Mouse (Mus musculus): Measurements from ENCODE around the gene Ccdc142. TPM values are rescaled to one million over a fixed set of nuclear protein-coding genes. Genes with fewer than 3 reads are reported as not detected.

Gene Ccdc142
- polyA plus RNA-seq, 1 experiment from 2014 or later: 3.0 TPM

GRCm38 (mm10) chr6:83111510-83112136, 10.2 kb downstream of the Ccdc142 start:
- H3K9ac ChIP-seq: no peak overlapping the region
- no peak for ATAC-seq (ENCODE audit: low FRiP score)
- WGBS: 92% methylated on average over 4 of the region's 4 CpGs
- H3K4me1 ChIP-seq (replicated peaks): peaks cover 47% of the 10 kb centered on the region
- no peak overlapping the region for H3K27ac ChIP-seq
- no peak overlapping the region for H3K4me2 ChIP-seq
- H3K27me3 ChIP-seq: no peaks in the 10 kb centered on the region
- H3K36me3 ChIP-seq: peaks cover 13% of the 10 kb centered on the region
- no peak overlapping the region for H3K4me3 ChIP-seq
- no peaks in the 10 kb centered on the region for H3K9me3 ChIP-seq

- H3K4me2 ChIP-seq: peak within 1 kb of the TSS; percentile 99
- H3K27me3 ChIP-seq: no peaks in the 10 kb centered on the region
- ATAC-seq (ENCODE audit: low FRiP score): peak; percentile 89
- H3K9ac ChIP-seq: peak within 1 kb of the TSS; percentile 94
- 2% methylated on average over 48 of the region's 58 CpGs for WGBS
- peaks cover 55% of the 10 kb centered on the region for H3K4me1 ChIP-seq (replicated peaks)
- H3K9me3 ChIP-seq: no peaks in the 10 kb centered on the region
- H3K4me3 ChIP-seq: peak within 1 kb of the TSS; percentile 88
- peak within 1 kb of the TSS; percentile 89 for H3K27ac ChIP-seq
- H3K36me3 ChIP-seq: peaks cover 33% of the 10 kb centered on the region
Observed at GRCm38 (mm10) chr6:83115011-83115671, 13.7 kb downstream of the Ccdc142 start, which contains the start of gene Mogs. Gene Mogs (plus strand): TSS chr6:83115496.

- Histone ChIP-seq H3K9ac (peak overlapping the region; percentile 94), H3K36me3 (peaks cover 30% of the 10 kb centered on the region), H3K4me3 (peak overlapping the region; percentile 88), H3K4me2 (peak overlapping the region; percentile 99), H3K9me3 (no peaks in the 10 kb centered on the region), H3K27ac (peak overlapping the region; percentile 89), H3K27me3 (no peaks in the 10 kb centered on the region), H3K4me1 (replicated peaks) (peaks cover 56% of the 10 kb centered on the region)
- ATAC-seq (ENCODE audit: low FRiP score): peak; percentile 63
- 1% methylated on average over 36 of the region's 48 CpGs for WGBS
Observed at GRCm38 (mm10) chr6:83115682-83116372, 14.4 kb downstream of the Ccdc142 start.

DNA sequence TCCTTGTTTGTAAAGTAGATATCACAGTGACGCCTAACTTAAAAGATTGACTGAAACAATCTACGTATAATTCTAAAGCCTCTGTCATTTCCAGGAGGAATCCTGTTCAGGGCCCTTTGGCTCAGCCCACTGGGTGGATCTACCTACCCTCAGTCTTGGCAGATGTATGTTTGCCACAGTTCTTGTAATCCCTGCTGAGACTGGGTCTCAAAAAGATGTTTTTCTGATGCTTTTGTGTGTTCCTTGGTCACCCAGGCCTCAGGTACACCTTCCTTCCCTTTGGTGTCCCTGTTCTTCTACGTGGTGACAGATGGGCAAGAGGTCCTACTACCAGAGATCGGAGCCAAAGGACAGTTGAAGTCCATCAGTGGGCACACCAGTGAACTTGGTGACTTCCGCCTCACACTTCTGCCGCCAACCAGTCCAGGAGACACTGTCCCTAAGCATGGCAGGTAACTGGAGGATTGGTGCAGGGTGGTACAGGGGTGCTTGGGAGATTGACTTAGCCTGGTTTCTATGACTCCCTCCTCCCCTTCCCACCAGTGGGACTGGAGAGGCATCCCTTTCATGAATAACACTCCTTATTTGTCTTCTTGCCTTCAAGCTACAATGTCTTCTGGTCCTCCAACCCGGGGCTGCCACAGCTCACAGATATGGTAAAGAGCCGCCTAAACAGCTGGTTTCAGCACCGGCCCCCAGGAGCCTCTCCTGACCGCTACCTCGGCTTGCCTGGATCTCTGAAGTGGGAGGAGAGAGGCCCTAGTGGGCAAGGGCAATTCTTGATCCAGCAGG, 15.2 kb downstream of the Ccdc142 start:
- Histone ChIP-seq H3K9ac (peak overlapping the region; percentile 94), H3K36me3 (peaks cover 29% of the 10 kb centered on the region), H3K9me3 (no peaks in the 10 kb centered on the region), H3K4me1 (replicated peaks) (peaks cover 56% of the 10 kb centered on the region), H3K27ac (peak overlapping the region; percentile 89), H3K4me3 (peak overlapping the region; percentile 88), H3K27me3 (no peaks in the 10 kb centered on the region), H3K4me2 (peak overlapping the region; percentile 99)
- ATAC-seq (ENCODE audit: low FRiP score): no peak
- 83% methylated on average over 11 of the region's 11 CpGs for WGBS

- WGBS: 89% methylated on average over 4 of the region's 4 CpGs
- Histone ChIP-seq H3K4me2 (peak overlapping the region; percentile 99), H3K36me3 (peaks cover 29% of the 10 kb centered on the region), H3K4me3 (peak overlapping the region; percentile 88; the same call in 1 of the 2 replicates), H3K9me3 (no peaks in the 10 kb centered on the region), H3K27me3 (no peaks in the 10 kb centered on the region), H3K4me1 (replicated peaks) (peaks cover 61% of the 10 kb centered on the region), H3K27ac (no peak overlapping the region; the same call in 1 of the 2 replicates), H3K9ac (peak overlapping the region; percentile 94)
- no peak for ATAC-seq (ENCODE audit: low FRiP score)
Observed at GRCm38 (mm10) chr6:83117165-83117438, 15.7 kb downstream of the Ccdc142 start.

DNA sequence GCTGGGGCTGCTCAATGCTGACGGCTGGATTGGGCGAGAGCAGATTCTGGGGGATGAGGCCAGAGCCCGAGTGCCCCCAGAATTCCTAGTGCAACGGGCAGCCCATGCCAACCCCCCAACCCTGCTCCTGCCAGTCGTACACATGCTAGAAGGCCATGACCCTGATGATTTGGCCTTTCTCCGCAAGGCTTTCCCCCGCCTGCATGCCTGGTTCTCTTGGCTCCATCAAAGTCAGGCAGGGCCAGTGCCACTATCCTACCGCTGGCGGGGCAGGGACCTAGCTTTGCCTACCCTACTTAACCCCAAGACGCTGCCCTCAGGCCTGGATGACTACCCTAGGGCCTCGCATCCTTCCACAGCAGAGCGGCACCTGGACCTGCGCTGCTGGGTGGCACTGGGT, 16.2 kb downstream of the Ccdc142 start:
- Histone ChIP-seq H3K27me3 (no peaks in the 10 kb centered on the region), H3K36me3 (peaks cover 29% of the 10 kb centered on the region), H3K9ac (peak overlapping the region; percentile 94), H3K4me2 (no peak overlapping the region), H3K9me3 (no peaks in the 10 kb centered on the region), H3K4me3 (peak overlapping the region; percentile 88; the same call in 1 of the 2 replicates), H3K27ac (no peak overlapping the region), H3K4me1 (replicated peaks) (peaks cover 66% of the 10 kb centered on the region)
- 93% methylated on average over 13 of the region's 13 CpGs for WGBS
- ATAC-seq (ENCODE audit: low FRiP score): no peak

DNA sequence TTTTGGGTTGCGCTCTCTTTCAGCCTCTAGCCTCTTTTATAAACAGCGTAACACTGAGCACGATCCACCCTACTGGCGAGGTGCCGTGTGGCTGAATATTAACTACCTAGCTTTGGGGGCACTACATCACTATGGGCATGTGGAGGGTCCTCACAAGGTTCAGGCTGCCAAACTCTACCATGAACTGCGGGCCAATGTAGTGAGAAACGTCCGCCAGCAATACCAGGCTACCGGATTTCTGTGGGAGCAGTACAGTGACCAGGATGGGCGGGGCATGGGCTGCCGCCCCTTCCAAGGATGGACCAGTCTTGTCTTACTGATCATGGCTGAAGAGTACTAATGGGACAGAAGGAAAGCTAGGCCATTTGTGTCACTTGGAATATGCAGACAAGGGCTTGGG, 17.0 kb downstream of the Ccdc142 start:
- Histone ChIP-seq H3K4me1 (replicated peaks) (peaks cover 74% of the 10 kb centered on the region), H3K9me3 (no peaks in the 10 kb centered on the region), H3K36me3 (peaks cover 29% of the 10 kb centered on the region), H3K27ac (no peak overlapping the region), H3K27me3 (no peaks in the 10 kb centered on the region), H3K9ac (no peak overlapping the region), H3K4me2 (no peak overlapping the region), H3K4me3 (no peak overlapping the region)
- ATAC-seq (ENCODE audit: low FRiP score): no peak
- 82% methylated on average over 11 of the region's 11 CpGs for WGBS

GRCm38 (mm10) chr6:83118825-83119733, 17.7 kb downstream of the Ccdc142 start:
- H3K4me3 ChIP-seq: peak overlapping the region; percentile 77; the same call in 1 of the 2 replicates
- no peaks in the 10 kb centered on the region for H3K9me3 ChIP-seq
- peak overlapping the region; percentile 94; the same call in 1 of the 2 replicates for H3K9ac ChIP-seq
- H3K27ac ChIP-seq: peak overlapping the region; percentile 99; the same call in 1 of the 2 replicates
- peaks cover 29% of the 10 kb centered on the region for H3K36me3 ChIP-seq
- no peaks in the 10 kb centered on the region for H3K27me3 ChIP-seq
- H3K4me2 ChIP-seq: peak overlapping the region; percentile 90
- peaks cover 81% of the 10 kb centered on the region for H3K4me1 ChIP-seq (replicated peaks)
- no peak for ATAC-seq (ENCODE audit: low FRiP score)
- 84% methylated on average over 14 of the region's 14 CpGs for WGBS

DNA sequence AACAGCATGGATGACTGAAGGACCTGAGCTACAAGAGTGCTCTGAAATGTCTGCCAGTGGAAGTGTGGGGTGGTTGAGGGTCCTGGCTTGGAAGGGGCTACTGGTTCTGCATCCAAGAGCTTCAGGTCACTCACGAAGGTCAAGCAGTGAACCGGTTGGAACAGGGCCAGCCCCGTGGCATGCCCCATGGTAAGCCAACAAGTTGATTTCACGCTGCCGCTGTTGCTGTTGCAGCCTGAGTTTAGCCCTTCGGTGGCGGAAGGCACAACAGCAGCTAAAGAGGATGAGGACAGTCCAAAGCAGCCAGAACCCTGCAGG, 18.3 kb downstream of the Ccdc142 start:
- peaks cover 82% of the 10 kb centered on the region for H3K4me1 ChIP-seq (replicated peaks)
- 72% methylated on average over 7 of the region's 7 CpGs for WGBS
- no peaks in the 10 kb centered on the region for H3K9me3 ChIP-seq
- no peaks in the 10 kb centered on the region for H3K27me3 ChIP-seq
- peak overlapping the region; percentile 94 for H3K9ac ChIP-seq
- peak overlapping the region; percentile 90 for H3K4me2 ChIP-seq
- ATAC-seq (ENCODE audit: low FRiP score): no peak
- peaks cover 29% of the 10 kb centered on the region for H3K36me3 ChIP-seq
- peak overlapping the region; percentile 99 for H3K27ac ChIP-seq
- peak overlapping the region; percentile 77 for H3K4me3 ChIP-seq

GRCm38 (mm10) chr6:83120930-83121862, 19.8 kb downstream of the Ccdc142 start, which contains the start of gene Wbp1:
Gene Wbp1 (minus strand): TSS chr6:83121559.
- WGBS: under 1% methylated on average over 38 of the region's 38 CpGs
- H3K27ac ChIP-seq: peak within 1 kb of the TSS; percentile 99
- peak within 1 kb of the TSS; percentile 90 for H3K4me2 ChIP-seq
- peaks cover 29% of the 10 kb centered on the region for H3K36me3 ChIP-seq
- H3K4me3 ChIP-seq: peak within 1 kb of the TSS; percentile 77
- peak within 1 kb of the TSS; percentile 96 for H3K9ac ChIP-seq
- no peaks in the 10 kb centered on the region for H3K27me3 ChIP-seq
- H3K9me3 ChIP-seq: no peaks in the 10 kb centered on the region
- ATAC-seq (ENCODE audit: low FRiP score): peak; percentile 95
- peaks cover 77% of the 10 kb centered on the region for H3K4me1 ChIP-seq (replicated peaks)
